Mouse (Mus musculus): ENCODE results near the gene Olfr689. TPM values are rescaled to one million over a fixed set of nuclear protein-coding genes. Genes with fewer than 3 reads are reported as not detected.
"Not testable (repeated sequence)": the region's sequence is repeated elsewhere in the genome, so short reads cannot be mapped to it uniquely, and the experiment has no call there.

The Olfr689 gene
- not detected in 3 replicates for total RNA-seq (2017)

- ATAC-seq (replicated peaks; ENCODE audit: insufficient number of reproducible peaks, low FRiP score, low TSS enrichment, poor library complexity, severe bottlenecking): no peak
Observed at GRCm38 (mm10) chr7:105310865-105311264, at the start of gene Olfr689. Olfr689 (plus strand) TSS chr7:105311165.

DNA sequence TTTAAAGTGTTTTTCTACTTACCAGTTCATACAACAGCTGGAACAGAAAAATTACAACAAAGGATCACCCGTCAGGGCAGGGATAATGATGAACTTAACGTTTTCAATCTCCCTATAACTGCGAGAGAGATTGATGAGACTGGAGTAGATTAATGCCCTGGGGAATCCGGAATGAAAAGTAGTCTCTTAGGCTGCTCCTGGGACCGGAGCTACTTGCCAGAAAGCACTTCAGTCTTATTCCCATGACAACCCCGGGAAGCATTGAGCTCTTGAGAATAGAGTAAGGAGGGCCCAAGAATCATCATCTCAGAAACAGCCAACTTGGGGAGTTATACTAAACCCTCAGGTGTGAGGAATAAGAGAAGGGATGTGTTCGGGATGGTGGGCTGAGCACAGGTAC lies 38.5 kb upstream of the Olfr689 start:
- no peak for ATAC-seq (replicated peaks; ENCODE audit: insufficient number of reproducible peaks, low FRiP score, low TSS enrichment, poor library complexity, severe bottlenecking)

DNA sequence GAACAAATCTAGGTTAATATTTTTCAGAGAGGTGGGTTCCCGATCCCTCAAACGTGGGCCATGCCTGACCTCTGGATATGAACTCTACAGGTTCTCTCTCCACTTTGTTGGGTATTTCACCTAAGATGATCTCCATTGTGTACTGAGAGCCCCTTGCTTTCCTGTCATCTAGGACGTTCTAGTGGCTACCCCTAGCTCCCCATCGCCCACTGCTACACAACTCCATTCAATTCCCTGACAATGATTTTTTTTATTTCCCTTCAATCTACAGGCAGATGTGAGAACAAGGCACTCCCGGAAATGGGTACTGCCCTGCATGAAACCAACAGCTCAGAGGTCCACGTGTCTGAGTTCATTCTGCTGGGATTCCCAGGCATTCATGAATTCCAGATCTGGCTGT lies 23.2 kb upstream of the Olfr689 start, which contains the start of gene Olfr688:
TSS of gene Olfr688 (plus strand) at position 301 of the 400 bp plus-strand sequence.
- ATAC-seq (replicated peaks; ENCODE audit: insufficient number of reproducible peaks, low FRiP score, low TSS enrichment, poor library complexity, severe bottlenecking): no peak

GRCm38 (mm10) chr7:105290051-105290450 lies 20.9 kb upstream of the Olfr689 start:
- ATAC-seq (replicated peaks; ENCODE audit: insufficient number of reproducible peaks, low FRiP score, low TSS enrichment, poor library complexity, severe bottlenecking): no peak

DNA sequence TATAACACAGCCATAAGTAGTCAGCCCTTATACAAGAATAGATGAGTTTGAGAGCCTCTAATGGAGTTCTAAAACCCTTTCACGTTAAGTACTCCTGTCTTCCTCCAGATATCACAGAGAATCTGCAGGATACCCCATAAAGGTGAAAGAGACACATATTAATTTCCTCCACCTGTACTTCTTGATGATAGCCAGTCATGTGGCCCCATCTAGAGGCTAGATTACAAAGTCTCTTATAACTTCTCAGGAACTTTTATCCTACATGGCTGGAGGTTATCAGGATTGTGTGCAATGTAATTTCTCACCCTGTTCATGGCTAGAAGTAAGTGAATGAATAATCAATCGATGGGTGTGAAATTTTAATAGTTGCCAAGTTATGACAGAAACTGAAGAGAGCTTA lies 14.3 kb downstream of the Olfr689 start:
- no peak for ATAC-seq (replicated peaks; ENCODE audit: insufficient number of reproducible peaks, low FRiP score, low TSS enrichment, poor library complexity, severe bottlenecking)

GRCm38 (mm10) chr7:105334004-105334403 lies 23.0 kb downstream of the Olfr689 start, which contains the start of gene Olfr690:
Olfr690 (minus strand) TSS chr7:105334104.
- no peak for ATAC-seq (replicated peaks; ENCODE audit: insufficient number of reproducible peaks, low FRiP score, low TSS enrichment, poor library complexity, severe bottlenecking)

GRCm38 (mm10) chr7:105342170-105342569 lies 31.2 kb downstream of the Olfr689 start, which contains the start of gene Olfr691:
Olfr691 (minus strand) TSS chr7:105342270.
- no peak for ATAC-seq (replicated peaks; ENCODE audit: insufficient number of reproducible peaks, low FRiP score, low TSS enrichment, poor library complexity, severe bottlenecking)

- no peak for ATAC-seq (replicated peaks; ENCODE audit: insufficient number of reproducible peaks, low FRiP score, low TSS enrichment, poor library complexity, severe bottlenecking)
Observed at GRCm38 (mm10) chr7:105342752-105343151, 31.8 kb downstream of the Olfr689 start.

- ATAC-seq (replicated peaks; ENCODE audit: insufficient number of reproducible peaks, low FRiP score, low TSS enrichment, poor library complexity, severe bottlenecking): not testable (repeated sequence)
Observed at GRCm38 (mm10) chr7:105356064-105356463, 45.1 kb downstream of the Olfr689 start.

DNA sequence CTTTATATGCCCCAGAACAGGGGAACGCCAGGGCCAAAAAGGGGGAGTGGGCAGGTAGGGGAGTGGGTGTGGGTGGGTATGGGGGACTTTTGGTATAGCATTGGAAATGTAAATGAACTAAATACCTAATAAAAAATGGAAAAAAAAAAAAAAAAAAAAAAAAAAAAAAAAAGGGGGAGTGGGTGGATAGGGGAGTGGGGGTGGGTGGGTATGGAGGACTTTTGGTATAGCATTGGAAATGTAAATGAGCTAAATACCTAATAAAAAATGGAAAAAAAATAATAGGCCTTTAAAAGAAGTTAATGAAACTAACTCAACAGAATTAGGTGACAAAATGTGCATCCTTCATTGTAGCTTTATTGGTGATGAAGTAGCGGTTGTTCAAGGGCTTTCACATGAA lies 45.5 kb downstream of the Olfr689 start:
- ATAC-seq (replicated peaks; ENCODE audit: insufficient number of reproducible peaks, low FRiP score, low TSS enrichment, poor library complexity, severe bottlenecking): not testable (repeated sequence)

DNA sequence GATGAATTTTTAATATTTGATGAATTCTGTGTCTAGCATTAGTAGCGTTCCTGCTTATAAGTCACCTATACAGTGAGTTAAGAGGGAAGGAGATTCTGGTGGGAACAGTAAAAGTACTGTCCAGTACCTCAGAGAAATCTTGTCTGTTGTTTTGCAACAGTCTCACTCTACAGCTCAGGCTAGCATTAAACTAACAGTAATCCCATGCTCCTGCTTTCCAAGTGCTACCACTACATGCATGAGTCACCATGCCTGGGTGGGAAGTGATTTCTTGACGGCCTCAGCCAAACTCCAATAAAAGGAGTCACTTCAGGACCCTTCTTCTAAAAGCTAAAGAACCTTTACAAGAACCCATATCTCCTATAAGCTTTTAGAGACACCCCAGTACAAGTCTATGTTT lies 50.7 kb downstream of the Olfr689 start:
- no peak for ATAC-seq (replicated peaks; ENCODE audit: insufficient number of reproducible peaks, low FRiP score, low TSS enrichment, poor library complexity, severe bottlenecking)

- no peak for ATAC-seq (replicated peaks; ENCODE audit: insufficient number of reproducible peaks, low FRiP score, low TSS enrichment, poor library complexity, severe bottlenecking)
Observed at GRCm38 (mm10) chr7:105367268-105367667, 56.3 kb downstream of the Olfr689 start.

DNA sequence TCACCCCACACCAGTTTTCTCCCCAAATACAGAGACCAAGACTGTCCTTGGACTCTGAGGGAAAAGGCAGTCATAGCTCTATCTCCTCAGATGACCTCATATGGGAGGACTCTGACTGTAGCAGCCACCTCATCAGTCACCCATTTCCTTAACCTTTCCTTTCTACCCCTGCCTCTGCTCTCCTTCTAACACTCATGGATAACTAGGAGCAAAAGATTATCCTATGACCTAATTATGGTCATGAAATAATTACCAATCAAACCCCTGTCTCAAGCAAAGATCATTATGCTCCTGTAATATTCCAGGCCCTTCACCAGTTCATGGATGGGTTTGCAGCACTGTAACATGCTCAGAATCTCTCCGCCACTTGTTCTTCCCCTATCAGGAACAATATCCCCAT lies 57.0 kb downstream of the Olfr689 start, which contains the start of gene Olfr692:
TSS of gene Olfr692 (plus strand) at position 301 of the 400 bp plus-strand sequence.
- ATAC-seq (replicated peaks; ENCODE audit: insufficient number of reproducible peaks, low FRiP score, low TSS enrichment, poor library complexity, severe bottlenecking): no peak

DNA sequence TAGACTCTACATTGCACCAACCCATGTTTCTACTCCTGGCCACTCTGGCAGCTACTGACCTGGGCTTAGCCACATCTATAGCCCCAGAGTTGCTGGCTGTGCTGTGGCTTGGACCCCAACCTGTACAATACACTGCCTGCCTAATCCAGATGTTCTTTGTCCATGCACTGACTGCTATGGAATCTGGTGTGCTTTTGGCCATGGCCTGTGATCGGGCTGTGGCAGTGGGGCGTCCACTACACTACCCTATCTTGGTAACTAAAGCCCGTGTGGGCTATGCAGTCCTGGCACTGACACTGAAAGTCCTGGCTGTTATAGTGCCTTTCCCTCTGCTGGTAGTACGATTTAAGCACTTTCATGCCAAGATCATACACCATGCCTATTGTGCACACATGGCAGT lies 57.6 kb downstream of the Olfr689 start:
- no peak for ATAC-seq (replicated peaks; ENCODE audit: insufficient number of reproducible peaks, low FRiP score, low TSS enrichment, poor library complexity, severe bottlenecking)

Other genes with a start within 250 kb of the Olfr689 start
- gene Olfr678, start 246.7 kb upstream of the Olfr689 start, total RNA-seq (2017): not detected in 3 replicates
- gene Olfr679, start 230.0 kb upstream of the Olfr689 start, total RNA-seq (2017): not detected in 3 replicates
- gene Olfr680-ps1, start 218.3 kb upstream of the Olfr689 start, total RNA-seq (2017): not detected in 3 replicates
- gene Olfr681, start 194.3 kb upstream of the Olfr689 start, total RNA-seq (2017): not detected in 3 replicates
- gene Olfr683, start 164.2 kb upstream of the Olfr689 start, total RNA-seq (2017): not detected in 3 replicates
- not detected in 3 replicates for gene Olfr684, start 147.5 kb upstream of the Olfr689 start, total RNA-seq (2017)
- not detected in 3 replicates for gene Olfr685, start 125.2 kb upstream of the Olfr689 start, total RNA-seq (2017)
- not detected in 3 replicates for gene Olfr686, start 103.7 kb upstream of the Olfr689 start, total RNA-seq (2017)
- gene Olfr688, start 23.1 kb upstream of the Olfr689 start, total RNA-seq (2017): not detected in 3 replicates
- 0.39 TPM in 1 of 3 replicates, not detected in the others for gene Olfr690, start 22.9 kb downstream of the Olfr689 start, total RNA-seq (2017)
- not detected in 3 replicates for gene Olfr691, start 31.1 kb downstream of the Olfr689 start, total RNA-seq (2017)
- not detected in 3 replicates for gene Olfr692, start 57.1 kb downstream of the Olfr689 start, total RNA-seq (2017)
- gene Gm5901, start 63.9 kb downstream of the Olfr689 start, total RNA-seq (2017): not detected in 3 replicates
- gene Fam160a2, start 88.9 kb downstream of the Olfr689 start, total RNA-seq (2017): 11.8 to 20.1 TPM (median 19.5 TPM) in 3 replicates
- gene Cnga4, start 93.4 kb downstream of the Olfr689 start, total RNA-seq (2017): not detected in 3 replicates
- not detected in 3 replicates for gene Cckbr, start 114.6 kb downstream of the Olfr689 start, total RNA-seq (2017)
- gene Cavin3, start 171.1 kb downstream of the Olfr689 start, total RNA-seq (2017): not detected in 3 replicates
- 20.2 to 29.2 TPM (median 28.0 TPM) in 3 replicates for gene Smpd1, start 243.2 kb downstream of the Olfr689 start, total RNA-seq (2017)